Mouse (Mus musculus) cerebellum, adult 2 months (tissue): ENCODE results near the gene Sh3bp2.

Source experiments
- CTCF ChIP-seq: fragments of 200-500 bp; IDR thresholded peaks from 2 replicates; pipeline ENCODE4 v1.5.1; 2011; ENCODE audit warnings: low read depth, mild to moderate bottlenecking, control low read depth, low read length, moderate library complexity, borderline replicate concordance; ENCODE audit not compliant: insufficient read depth
- POLR2A ChIP-seq: fragments of 200-500 bp; IDR thresholded peaks from 2 replicates; pipeline ENCODE4 v1.6.1; 2011; ENCODE audit warnings: low read length, control low read depth, borderline replicate concordance; ENCODE audit not compliant: insufficient read depth

DNA sequence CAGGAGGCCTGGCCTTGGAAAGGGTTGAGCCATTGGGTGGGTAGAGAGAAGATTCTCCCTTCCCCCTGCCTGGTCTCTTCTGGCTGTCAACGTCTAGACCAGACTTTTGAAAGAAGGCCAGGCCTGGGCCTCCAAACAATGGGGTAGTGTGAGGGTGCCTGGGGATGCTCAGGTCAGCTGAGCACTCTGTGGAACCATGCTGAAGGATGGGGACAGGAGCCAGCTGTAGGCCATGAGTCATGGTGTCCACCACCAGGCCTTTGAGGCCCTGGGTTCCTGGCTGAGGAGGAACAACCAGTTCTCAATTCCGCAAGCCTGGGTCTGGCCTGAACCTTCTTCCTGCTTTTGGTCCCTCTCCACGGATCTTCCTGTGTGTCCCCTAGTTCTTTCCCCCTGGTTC, 8.2 kb downstream of the Sh3bp2 start:
- TF ChIP-seq CTCF: no peak
- TF ChIP-seq POLR2A: no peak
